Mouse (Mus musculus): ENCODE results near the gene Abtb1.

The Abtb1 gene

DNA sequence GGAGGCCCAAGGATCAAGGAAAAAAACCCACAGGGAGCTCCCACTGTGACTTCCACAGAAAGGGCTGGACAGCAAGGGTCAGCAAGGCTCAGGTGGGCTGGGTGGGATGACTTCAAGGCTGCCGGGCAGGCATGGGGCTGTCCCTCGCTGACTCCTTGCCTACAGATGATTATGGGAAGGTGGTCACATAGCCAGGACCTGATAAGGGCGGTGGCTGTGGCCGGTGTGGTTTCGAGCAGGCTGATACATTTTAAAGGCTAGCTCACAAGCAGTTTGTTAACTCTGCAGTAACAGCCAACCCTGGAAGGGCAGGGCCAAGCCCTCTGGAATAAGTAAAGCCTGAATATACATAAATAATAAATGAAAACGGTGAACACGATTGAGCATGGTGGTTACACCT, 38.7 kb downstream of the Abtb1 start:
- no peak for DNase-seq (ENCODE audit: low spot score)

DNA sequence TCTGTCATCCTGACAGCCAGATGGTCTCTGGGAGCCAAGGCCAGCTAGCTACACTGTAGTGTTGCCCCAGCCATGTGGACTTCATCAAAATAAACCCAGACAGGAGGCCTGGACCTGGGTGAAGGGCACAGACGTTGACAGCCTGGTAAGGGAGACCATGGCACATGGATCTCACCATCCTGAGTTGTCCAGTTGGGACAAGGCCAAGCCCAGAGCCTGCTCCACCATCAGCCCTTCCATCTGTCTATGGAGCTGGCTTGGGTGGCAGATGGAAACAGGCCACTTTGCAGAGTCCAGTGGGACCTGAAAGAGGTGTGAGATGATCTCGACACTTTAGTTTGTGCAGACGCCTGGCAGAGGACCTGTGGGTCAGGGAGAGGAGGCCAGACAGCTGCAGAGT, 41.0 kb downstream of the Abtb1 start:
- DNase-seq (ENCODE audit: low spot score), result no peak

DNA sequence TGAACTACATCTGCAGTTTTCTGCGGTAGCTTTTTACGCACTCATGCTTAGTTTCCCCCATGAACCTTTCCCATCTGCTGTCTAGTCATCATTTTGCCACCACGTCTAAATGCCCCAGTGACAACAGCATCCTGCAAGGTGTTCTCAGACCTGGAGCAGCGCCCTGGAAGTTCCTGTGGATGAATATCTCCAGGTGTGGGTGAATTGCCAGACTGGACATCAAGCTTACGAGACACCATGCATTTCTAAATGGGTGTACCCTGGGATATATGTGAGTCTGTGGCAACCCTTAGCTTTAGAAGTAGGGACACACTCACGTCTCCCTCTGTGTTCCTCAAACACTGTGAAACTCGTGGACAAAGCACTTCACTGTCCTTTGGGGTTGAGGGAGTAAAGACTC, 41.6 kb downstream of the Abtb1 start:
- no peak for DNase-seq (ENCODE audit: low spot score)

- no peak for DNase-seq (ENCODE audit: low spot score)
Observed at GRCm38 (mm10) chr6:88794561-88794971, 47.2 kb downstream of the Abtb1 start.

DNA sequence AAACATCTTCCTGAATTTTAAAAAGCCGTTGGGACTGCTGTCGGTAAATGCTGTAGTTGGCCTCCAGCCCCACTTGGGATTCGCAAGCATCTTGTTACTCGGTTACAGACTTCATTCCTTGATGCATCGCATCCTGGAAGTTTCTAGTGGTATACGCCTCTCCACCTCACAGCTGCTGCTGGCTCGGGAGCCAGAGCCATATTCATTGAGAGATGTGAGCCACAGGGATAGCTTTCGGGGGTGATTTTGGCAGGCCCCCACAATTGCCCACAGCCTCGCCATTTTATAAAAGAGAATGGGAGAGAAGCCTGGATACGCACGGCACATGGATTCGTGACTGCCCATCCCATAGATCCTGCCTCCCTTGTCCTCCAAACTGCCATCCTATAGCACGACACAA, 47.9 kb downstream of the Abtb1 start:
- no peak for DNase-seq (ENCODE audit: low spot score)

GRCm38 (mm10) chr6:88793243-88793642, 48.5 kb downstream of the Abtb1 start:
- no peak for DNase-seq (ENCODE audit: low spot score)

GRCm38 (mm10) chr6:88792147-88792691, 49.6 kb downstream of the Abtb1 start:
- no peak for DNase-seq (ENCODE audit: low spot score)

GRCm38 (mm10) chr6:88791299-88791698, 50.5 kb downstream of the Abtb1 start:
- no peak for DNase-seq (ENCODE audit: low spot score)

- no peak for DNase-seq (ENCODE audit: low spot score)
Observed at GRCm38 (mm10) chr6:88788219-88788618, 53.6 kb downstream of the Abtb1 start.

DNA sequence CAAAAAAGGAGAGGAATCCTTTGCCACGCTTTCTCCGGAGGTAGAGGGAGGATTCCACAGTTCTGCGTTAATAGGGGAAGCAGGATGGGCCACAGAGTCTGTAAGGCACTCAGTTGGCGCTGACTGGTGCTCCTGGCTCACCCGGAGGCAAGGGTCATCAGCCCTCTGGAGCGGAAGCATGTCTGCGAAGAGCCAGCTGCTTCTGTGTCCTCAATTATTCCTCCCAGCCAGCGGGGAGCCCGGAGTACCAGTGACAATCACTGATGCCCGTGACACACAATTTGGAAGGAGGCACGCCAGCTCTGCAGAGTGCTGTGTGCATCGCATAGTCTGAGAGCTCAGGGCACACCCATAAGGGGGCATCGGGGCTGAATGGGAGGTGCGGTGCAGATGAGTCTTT, 54.3 kb downstream of the Abtb1 start:
- DNase-seq (ENCODE audit: low spot score), result no peak

DNA sequence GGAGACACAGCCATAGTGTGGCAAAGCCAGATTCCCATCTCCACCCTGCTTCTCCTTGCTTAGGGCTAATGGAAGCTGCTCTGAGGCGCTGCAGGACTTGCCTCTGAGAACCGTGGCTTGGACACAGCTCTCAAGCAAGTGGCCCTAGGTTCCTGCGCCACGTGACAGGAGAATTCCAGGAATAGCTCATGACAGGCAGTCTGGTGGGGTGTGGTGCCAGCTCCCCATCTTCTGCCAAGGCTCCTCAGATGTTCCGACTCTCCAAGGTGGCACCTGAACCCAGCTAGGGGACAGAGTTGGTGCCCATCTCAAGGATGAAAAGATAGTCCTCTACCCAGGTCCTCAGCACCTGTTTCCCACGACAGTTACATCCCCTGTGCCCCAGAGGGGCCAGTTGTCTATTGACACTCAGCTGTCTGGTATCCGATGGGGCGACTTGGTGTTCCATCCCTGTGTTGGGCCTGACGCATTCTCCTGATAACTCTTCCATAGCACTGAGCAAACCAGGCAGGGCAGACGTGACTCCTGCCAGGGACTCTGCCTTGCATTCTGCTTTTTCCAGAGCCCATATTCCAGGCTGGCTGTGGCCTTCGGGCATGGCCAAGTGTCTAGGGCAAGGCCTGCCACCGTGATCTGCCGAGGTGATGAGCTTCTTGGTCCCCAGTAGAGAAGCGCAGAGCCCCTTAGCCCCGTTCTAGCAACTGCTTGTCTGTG, 54.9 kb downstream of the Abtb1 start:
- DNase-seq (ENCODE audit: low spot score), result no peak
